9 mouse cellular contexts compared by ENCODE assay signal in the genomic region with DNA sequence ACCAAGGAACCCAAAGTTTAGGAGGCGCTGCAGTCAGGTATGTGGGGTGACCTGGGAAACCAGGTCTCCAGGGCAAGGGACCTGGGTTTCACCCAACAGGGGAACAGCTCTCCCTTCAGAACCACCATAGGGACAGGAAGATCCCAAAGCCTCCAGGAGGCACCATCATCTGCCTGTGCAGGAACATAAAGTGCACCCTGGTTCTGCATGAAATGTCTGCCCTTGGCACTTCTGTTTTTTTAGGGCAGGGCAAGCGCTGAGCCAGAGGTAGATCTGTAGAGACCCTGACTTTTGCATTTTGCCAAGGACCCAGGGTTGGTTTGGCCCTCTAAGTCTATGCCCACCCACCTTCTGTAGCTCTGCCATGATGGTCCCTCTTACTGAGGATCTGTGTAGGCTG. TPM values are rescaled to one million over a fixed set of nuclear protein-coding genes. Genes with fewer than 3 reads are reported as not detected.
DNase-seq lines count a peak whose midpoint lies in the region; ATAC-seq and TF ChIP-seq lines count a peak whose summit lies in the region.
"Had no signal": no experiment of that assay in that cellular context is flagged by ENCODE, and none has a peak within 500 bp of the region (broad histone marks: within the 10 kb centered on the region; RNA-seq: fewer than 3 reads in every experiment).

No protein-coding gene starts in this region.

- 89% methylated on average over 2 of the region's 2 CpGs for WGBS in kidney, embryonic 16.5 days
- 82% methylated on average over 2 of the region's 2 CpGs for WGBS in embryonic facial prominence, embryonic 13.5 days
- WGBS in heart, postnatal 0 days: 90% methylated on average over 2 of the region's 2 CpGs
- 83% methylated on average over 2 of the region's 2 CpGs for WGBS in midbrain, embryonic 10.5 days

- no peak for TF ChIP-seq EP300 in heart, postnatal 0 days (IDR thresholded peaks at IDR 0.05; ENCODE audit: low read depth)

- no peak for TF ChIP-seq CTCF in heart, postnatal 0 days (IDR thresholded peaks at IDR 0.05; ENCODE audit: low read depth)

- peaks cover 34% of the 10 kb centered on the region for H3K36me3 ChIP-seq in kidney, embryonic 16.5 days (ENCODE audit: insufficient read depth, low read length)
- peaks cover 46% of the 10 kb centered on the region for H3K36me3 ChIP-seq in embryonic facial prominence, embryonic 13.5 days
- peaks cover 34% of the 10 kb centered on the region for H3K36me3 ChIP-seq in heart, postnatal 0 days (replicated peaks; ENCODE audit: control insufficient read depth, insufficient read depth, low read length)
- H3K36me3 ChIP-seq in midbrain, embryonic 10.5 days: peaks cover 44% of the 10 kb centered on the region

- H3K27ac ChIP-seq in kidney, embryonic 16.5 days (ENCODE audit: low read length): peak overlapping the region; percentile 35
- 0 out of 2 replicates have a peak overlapping the region, but pooled peaks have one; percentile 1 for H3K27ac ChIP-seq in embryonic facial prominence, embryonic 13.5 days
- peak overlapping the region; percentile 92; the same call in 1 of the 2 replicates for H3K27ac ChIP-seq in heart, postnatal 0 days (ENCODE audit: low read depth)
- 0 out of 2 replicates have a peak overlapping the region, but pooled peaks have one; percentile 95 for H3K27ac ChIP-seq in midbrain, embryonic 10.5 days (replicated peaks)

- H3K4me1 ChIP-seq in kidney, embryonic 16.5 days (ENCODE audit: insufficient read depth, low read length): peaks cover 32% of the 10 kb centered on the region
- peaks cover 26% of the 10 kb centered on the region for H3K4me1 ChIP-seq in embryonic facial prominence, embryonic 13.5 days
- H3K4me1 ChIP-seq in heart, postnatal 0 days (ENCODE audit: control insufficient read depth, insufficient read depth): peaks cover 33% of the 10 kb centered on the region
- H3K4me1 ChIP-seq in midbrain, embryonic 10.5 days: peaks cover 26% of the 10 kb centered on the region

- H3K27me3 ChIP-seq in kidney, embryonic 16.5 days (ENCODE audit: insufficient read depth, low read length): no peaks in the 10 kb centered on the region
- no peaks in the 10 kb centered on the region for H3K27me3 ChIP-seq in embryonic facial prominence, embryonic 13.5 days
- no peaks in the 10 kb centered on the region for H3K27me3 ChIP-seq in heart, postnatal 0 days (ENCODE audit: control insufficient read depth, insufficient read depth, low read length)
- H3K27me3 ChIP-seq in midbrain, embryonic 10.5 days (ENCODE audit: low read depth, poor library complexity, severe bottlenecking): no peaks in the 10 kb centered on the region
- H3K27me3 ChIP-seq: Patski had no signal

- H3K4me3 ChIP-seq in kidney, embryonic 16.5 days (ENCODE audit: low read length): peak overlapping the region; percentile 68
- peak overlapping the region; percentile 77; the same call in 1 of the 2 replicates for H3K4me3 ChIP-seq in embryonic facial prominence, embryonic 13.5 days
- no peak overlapping the region for H3K4me3 ChIP-seq in heart, postnatal 0 days (ENCODE audit: low read depth, low read length)
- peak overlapping the region; percentile 85; the same call in 1 of the 2 replicates for H3K4me3 ChIP-seq in midbrain, embryonic 10.5 days

- no peak overlapping the region for H3K9ac ChIP-seq in kidney, embryonic 16.5 days (replicated peaks; ENCODE audit: low read length)
- no peak overlapping the region for H3K9ac ChIP-seq in embryonic facial prominence, embryonic 13.5 days
- no peak overlapping the region for H3K9ac ChIP-seq in heart, postnatal 0 days (replicated peaks; ENCODE audit: low read depth, low read length)

- no peaks in the 10 kb centered on the region for H3K9me3 ChIP-seq in kidney, embryonic 16.5 days (ENCODE audit: low read length)
- H3K9me3 ChIP-seq in embryonic facial prominence, embryonic 13.5 days: no peaks in the 10 kb centered on the region
- H3K9me3 ChIP-seq in heart, postnatal 0 days (replicated peaks; ENCODE audit: control insufficient read depth, low read length): no peaks in the 10 kb centered on the region
- no peaks in the 10 kb centered on the region for H3K9me3 ChIP-seq in midbrain, embryonic 10.5 days (replicated peaks)

- H3K4me2 ChIP-seq in kidney, embryonic 16.5 days (replicated peaks; ENCODE audit: low read depth, low read length): peak overlapping the region; percentile 88
- peak overlapping the region; percentile 91 for H3K4me2 ChIP-seq in embryonic facial prominence, embryonic 13.5 days
- H3K4me2 ChIP-seq in heart, postnatal 0 days (ENCODE audit: low read depth, low read length): peak overlapping the region; percentile 93; the same call in 1 of the 2 replicates

- no peak for DNase-seq in kidney, adult 8-10 months
- DNase-seq in heart, postnatal 0 days (ENCODE audit: low spot score): no peak
- DNase-seq in midbrain, embryonic 10.5 days (ENCODE audit: low spot score): no peak
- DNase-seq in adrenal gland, postnatal 25 days: no peak
- DNase-seq in right cerebral cortex, postnatal 36 days (ENCODE audit: low spot score in 2 of 2): no peak
- no peak for DNase-seq in adrenal gland, adult 2 months

- ATAC-seq in kidney, embryonic 16.5 days (ENCODE audit: low FRiP score, low TSS enrichment): no peak
- no peak for ATAC-seq in embryonic facial prominence, embryonic 13.5 days (ENCODE audit: insufficient number of reproducible peaks, insufficient read depth, low FRiP score, low TSS enrichment, low read depth)
- no peak for ATAC-seq in heart, postnatal 0 days (ENCODE audit: insufficient read depth, low read depth)

RNA-seq across cellular contexts. Expression of a gene that starts 2.3 kb away (rescaled TPM):
- polyA plus RNA-seq in kidney, embryonic 16.5 days (2015; fragmentation: Nextera tagmentation; extraction: Ambion mirVana): 66.9 and 71.7 TPM in 2 replicates
- 41.1 and 57.1 TPM in 2 replicates for polyA plus RNA-seq in embryonic facial prominence, embryonic 13.5 days (2015; fragmentation: Nextera tagmentation; extraction: Ambion mirVana)
- total RNA-seq in heart, postnatal 0 days (2014; rRNA removed; ENCODE audit: low replicate concordance): 80.0 and 156 TPM in 2 replicates
- 59.3 and 61.5 TPM in 2 replicates for polyA plus RNA-seq in heart, postnatal 0 days (2015; fragmentation: Nextera tagmentation; extraction: Ambion mirVana)
- 49.8 and 59.3 TPM in 2 replicates for polyA plus RNA-seq in midbrain, embryonic 10.5 days (2016; fragmentation: Nextera tagmentation; extraction: Ambion mirVana)
- total RNA-seq in adrenal gland, postnatal 25 days (2021): 94.2 and 128 TPM in 2 replicates
- total RNA-seq in adrenal gland, adult 2 months (2021): 10 to 100 TPM; 64.9 to 73.6 TPM
- polyA plus RNA-seq in adrenal gland, adult 2 months (2012; rRNA removed): 165 and 170 TPM in 2 replicates

RNA-seq across cellular contexts. Expression of a gene that starts 9.3 kb away (rescaled TPM):
- polyA plus RNA-seq in kidney, embryonic 16.5 days (2015; fragmentation: Nextera tagmentation; extraction: Ambion mirVana): 75.2 and 79.7 TPM in 2 replicates
- 64.0 and 68.9 TPM in 2 replicates for polyA plus RNA-seq in embryonic facial prominence, embryonic 13.5 days (2015; fragmentation: Nextera tagmentation; extraction: Ambion mirVana)
- 18.5 and 23.4 TPM in 2 replicates for total RNA-seq in heart, postnatal 0 days (2014; rRNA removed; ENCODE audit: low replicate concordance)
- polyA plus RNA-seq in heart, postnatal 0 days (2015; fragmentation: Nextera tagmentation; extraction: Ambion mirVana): 30.7 and 31.8 TPM in 2 replicates
- 82.0 and 85.4 TPM in 2 replicates for polyA plus RNA-seq in midbrain, embryonic 10.5 days (2016; fragmentation: Nextera tagmentation; extraction: Ambion mirVana)
- 57.7 and 73.7 TPM in 2 replicates for total RNA-seq in adrenal gland, postnatal 25 days (2021)
- total RNA-seq in adrenal gland, adult 2 months (2021): 10 to 100 TPM; 63.0 to 69.0 TPM
- 6.7 and 9.6 TPM in 2 replicates for polyA plus RNA-seq in adrenal gland, adult 2 months (2012; rRNA removed)

RNA-seq across cellular contexts. Expression of a gene that starts 10.2 kb away (rescaled TPM):
- polyA plus RNA-seq in kidney, embryonic 16.5 days (2015; fragmentation: Nextera tagmentation; extraction: Ambion mirVana): 37.8 and 41.1 TPM in 2 replicates
- polyA plus RNA-seq in embryonic facial prominence, embryonic 13.5 days (2015; fragmentation: Nextera tagmentation; extraction: Ambion mirVana): 70.9 and 81.1 TPM in 2 replicates
- 14.5 and 17.6 TPM in 2 replicates for total RNA-seq in heart, postnatal 0 days (2014; rRNA removed; ENCODE audit: low replicate concordance)
- polyA plus RNA-seq in heart, postnatal 0 days (2015; fragmentation: Nextera tagmentation; extraction: Ambion mirVana): 13.3 and 16.2 TPM in 2 replicates
- polyA plus RNA-seq in midbrain, embryonic 10.5 days (2016; fragmentation: Nextera tagmentation; extraction: Ambion mirVana): 34.6 and 48.0 TPM in 2 replicates
- total RNA-seq in adrenal gland, postnatal 25 days (2021): 56.6 and 81.6 TPM in 2 replicates
- 10 to 100 TPM; 40.9 to 52.7 TPM for total RNA-seq in adrenal gland, adult 2 months (2021)
- polyA plus RNA-seq in adrenal gland, adult 2 months (2012; rRNA removed): 69.2 and 72.6 TPM in 2 replicates

RNA-seq across cellular contexts. Expression of a gene that starts 16.7 kb away (rescaled TPM):
- 29.5 and 31.4 TPM in 2 replicates for polyA plus RNA-seq in kidney, embryonic 16.5 days (2015; fragmentation: Nextera tagmentation; extraction: Ambion mirVana)
- polyA plus RNA-seq in embryonic facial prominence, embryonic 13.5 days (2015; fragmentation: Nextera tagmentation; extraction: Ambion mirVana): 9.3 and 10.4 TPM in 2 replicates
- total RNA-seq in heart, postnatal 0 days (2014; rRNA removed; ENCODE audit: low replicate concordance): 3.6 and 8.0 TPM in 2 replicates
- 6.9 and 7.7 TPM in 2 replicates for polyA plus RNA-seq in heart, postnatal 0 days (2015; fragmentation: Nextera tagmentation; extraction: Ambion mirVana)
- polyA plus RNA-seq in midbrain, embryonic 10.5 days (2016; fragmentation: Nextera tagmentation; extraction: Ambion mirVana): 36.4 and 56.1 TPM in 2 replicates
- total RNA-seq in adrenal gland, postnatal 25 days (2021): 19.3 and 26.4 TPM in 2 replicates
- total RNA-seq in adrenal gland, adult 2 months (2021): 10 to 100 TPM in 1 of 2 experiments, 1 to 10 TPM in 1; 9.6 to 21.6 TPM
- polyA plus RNA-seq in adrenal gland, adult 2 months (2012; rRNA removed): 41.0 and 44.6 TPM in 2 replicates

Comparison
In these comparisons a context has a peak if more than half of its experiments do, and no peak if none do; other contexts are left out.
1. H3K27ac ChIP-seq: peak in every context shown above with its lines; median percentile 95 in midbrain, embryonic 10.5 days; 92 in heart, postnatal 0 days; 35 in kidney, embryonic 16.5 days; 1 in embryonic facial prominence, embryonic 13.5 days.